Mouse (Mus musculus) neural tube, embryonic 12.5 days (tissue): ENCODE data around the gene Stx18. TPM values are rescaled to one million over a fixed set of nuclear protein-coding genes. Genes with fewer than 3 reads are reported as not detected.
A peak's percentile ranks its signal among the peaks of the same experiment; 100 is the strongest.

Experiments
- ATAC-seq: fragments of 200-750 bp; cut with Nextera tagmentation; 2 replicates; pipeline ENCODE4 v1.8.0; 2017; ENCODE audit warnings: low read depth, mild to moderate bottlenecking, moderate TSS enrichment, moderate library complexity; ENCODE audit not compliant: low FRiP score
- H3K27ac ChIP-seq: fragments of 300-500 bp; sonication (generic); 2 replicates; pipeline ENCODE4 v1.5.1; 2016
- H3K27me3 ChIP-seq: fragments of 300-500 bp; sonication (generic); replicated peaks from 2 replicates; pipeline ENCODE4 v1.6.1; 2016; ENCODE audit warnings: mild to moderate bottlenecking
- H3K36me3 ChIP-seq: fragments of 300-500 bp; sonication (generic); 2 replicates; pipeline ENCODE4 v1.6.1; 2016; ENCODE audit warnings: mild to moderate bottlenecking
- H3K4me1 ChIP-seq: fragments of 300-500 bp; sonication (generic); 2 replicates; pipeline ENCODE4 v1.6.1; 2016
- H3K4me2 ChIP-seq: fragments of 300-500 bp; sonication (generic); replicated peaks from 2 replicates; pipeline ENCODE4 v1.6.1; 2016; ENCODE audit warnings: mild to moderate bottlenecking
- H3K4me3 ChIP-seq: fragments of 300-500 bp; sonication (generic); 2 replicates; pipeline ENCODE4 v1.5.1; 2016
- H3K9ac ChIP-seq: fragments of 300-500 bp; sonication (generic); 2 replicates; pipeline ENCODE4 v1.6.1; 2016; ENCODE audit warnings: mild to moderate bottlenecking
- H3K9me3 ChIP-seq: fragments of 300-500 bp; sonication (generic); 2 replicates; pipeline ENCODE4 v1.6.1; 2016; ENCODE audit warnings: mild to moderate bottlenecking
- WGBS: fragments of 180-500 bp; shearing (Covaris S2); methylation state at CpG from one replicate; pipeline ENCODE4 v1.1.7; 2016; 5-methylcytosine and 5-hydroxymethylcytosine counted together
- polyA plus RNA-seq: library from polyadenylated mRNA; unstranded; fragments of >200 nt; fragmentation: Nextera tagmentation; extraction: Ambion mirVana; gene quantifications from 2 replicates; pipeline ENCODE4 v1.2.1, GENCODE M21; 2016

Stx18 gene
- polyA plus RNA-seq, 1 experiment from 2014 or later: 43.2 TPM

- H3K4me1 ChIP-seq: peaks cover 3% of the 10 kb centered on the region
- no peak overlapping the region for H3K4me2 ChIP-seq
- no peak overlapping the region for H3K4me3 ChIP-seq
- peaks cover 10% of the 10 kb centered on the region; the same call in 1 of the 2 replicates for H3K36me3 ChIP-seq
- WGBS: 78% methylated on average over 2 of the region's 2 CpGs
- no peak overlapping the region for H3K27ac ChIP-seq
- H3K9me3 ChIP-seq: no peaks in the 10 kb centered on the region
- H3K27me3 ChIP-seq: no peaks in the 10 kb centered on the region
- no peak for ATAC-seq
- no peak overlapping the region for H3K9ac ChIP-seq
Measured at GRCm38 (mm10) chr5:38044923-38045322, 6.4 kb downstream of the Stx18 start.

DNA sequence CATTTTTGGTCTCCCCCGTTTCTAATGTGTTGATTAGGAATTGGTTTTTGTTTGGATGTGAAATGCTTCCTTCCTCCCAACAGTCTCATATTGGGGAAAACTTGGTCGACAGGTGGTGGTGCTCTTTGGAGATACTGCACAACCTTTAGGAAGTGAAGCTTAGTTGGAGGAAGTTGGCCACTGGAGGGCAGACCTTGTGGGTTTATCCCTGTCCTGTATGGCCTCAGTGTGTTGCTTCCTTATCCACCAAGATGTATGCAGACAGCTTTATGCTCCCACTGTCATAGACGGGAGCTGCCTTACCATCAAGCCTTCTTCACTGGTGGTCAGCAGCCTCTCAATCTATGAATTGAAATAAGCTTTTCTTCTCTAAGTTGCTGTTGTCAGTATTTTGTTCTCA, 9.6 kb downstream of the Stx18 start:
- 0 out of 2 replicates have a peak, but pooled peaks cover 3% of the 10 kb centered on the region for H3K4me1 ChIP-seq
- H3K36me3 ChIP-seq: peaks cover 4% of the 10 kb centered on the region; the same call in 1 of the 2 replicates
- ATAC-seq: no peak
- no peaks in the 10 kb centered on the region for H3K27me3 ChIP-seq
- H3K9me3 ChIP-seq: no peaks in the 10 kb centered on the region
- H3K9ac ChIP-seq: no peak overlapping the region
- no peak overlapping the region for H3K4me3 ChIP-seq
- H3K4me2 ChIP-seq: no peak overlapping the region
- no peak overlapping the region for H3K27ac ChIP-seq
- WGBS: 55% methylated on average over 3 of the region's 3 CpGs

GRCm38 (mm10) chr5:38061051-38061450, 22.5 kb downstream of the Stx18 start:
- Histone ChIP-seq H3K27me3 (no peaks in the 10 kb centered on the region), H3K4me2 (no peak overlapping the region), H3K4me1 (peaks cover 23% of the 10 kb centered on the region), H3K27ac (no peak overlapping the region), H3K4me3 (no peak overlapping the region), H3K36me3 (no peaks in the 10 kb centered on the region), H3K9ac (no peak overlapping the region), H3K9me3 (no peaks in the 10 kb centered on the region)
- ATAC-seq: no peak
- WGBS: 24% methylated on average over 2 of the region's 2 CpGs

- 20% methylated on average over 5 of the region's 5 CpGs for whole genome bisulfite sequencing
- H3K27me3 ChIP-seq: no peaks in the 10 kb centered on the region
- no peaks in the 10 kb centered on the region for H3K9me3 ChIP-seq
- H3K4me2 ChIP-seq: no peak overlapping the region
- ATAC-seq: no peak
- H3K4me1 ChIP-seq: peaks cover 27% of the 10 kb centered on the region
- no peaks in the 10 kb centered on the region for H3K36me3 ChIP-seq
- no peak overlapping the region for H3K27ac ChIP-seq
- H3K9ac ChIP-seq: no peak overlapping the region
- no peak overlapping the region for H3K4me3 ChIP-seq
Measured at GRCm38 (mm10) chr5:38062709-38063108, 24.2 kb downstream of the Stx18 start.

DNA sequence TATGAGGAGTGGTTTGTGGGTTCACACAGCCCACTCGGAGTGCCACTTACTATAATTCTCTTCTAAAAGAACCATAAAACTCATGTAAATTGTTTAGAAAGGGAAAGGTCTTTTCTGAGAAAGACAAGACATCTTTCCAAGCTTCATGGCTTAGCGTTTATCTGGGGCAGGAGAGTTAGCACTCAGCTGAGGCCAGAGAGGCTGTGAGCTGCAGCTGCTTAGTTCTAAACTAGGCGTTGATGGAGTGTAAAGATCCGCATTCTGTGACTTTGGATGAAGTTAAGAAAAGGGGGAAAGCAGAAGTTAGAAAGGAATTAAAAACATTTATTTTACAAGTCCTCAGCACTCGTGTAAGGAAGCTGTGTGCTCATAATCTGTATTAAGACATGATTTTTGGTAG, 24.8 kb downstream of the Stx18 start:
- H3K4me3 ChIP-seq: no peak overlapping the region
- no peaks in the 10 kb centered on the region for H3K27me3 ChIP-seq
- no peaks in the 10 kb centered on the region for H3K9me3 ChIP-seq
- peaks cover 27% of the 10 kb centered on the region for H3K4me1 ChIP-seq
- H3K27ac ChIP-seq: no peak overlapping the region
- H3K9ac ChIP-seq: no peak overlapping the region
- H3K4me2 ChIP-seq: no peak overlapping the region
- 53% methylated on average over 5 of the region's 5 CpGs for WGBS
- no peaks in the 10 kb centered on the region for H3K36me3 ChIP-seq
- no peak for ATAC-seq

- no peak overlapping the region for H3K27ac ChIP-seq
- H3K4me1 ChIP-seq: peaks cover 27% of the 10 kb centered on the region
- 82% methylated on average over 4 of the region's 4 CpGs for WGBS
Measured at GRCm38 (mm10) chr5:38064043-38064575, 25.6 kb downstream of the Stx18 start.

GRCm38 (mm10) chr5:38064701-38065100, 26.2 kb downstream of the Stx18 start:
- no peak for ATAC-seq
- no peak overlapping the region for H3K27ac ChIP-seq
- H3K4me3 ChIP-seq: no peak overlapping the region
- H3K4me1 ChIP-seq: peaks cover 27% of the 10 kb centered on the region
- no peak overlapping the region for H3K4me2 ChIP-seq
- H3K36me3 ChIP-seq: no peaks in the 10 kb centered on the region
- H3K9ac ChIP-seq: no peak overlapping the region
- H3K9me3 ChIP-seq: no peaks in the 10 kb centered on the region
- no peaks in the 10 kb centered on the region for H3K27me3 ChIP-seq
- 15% methylated on average over 5 of the region's 5 CpGs for WGBS

More at GRCm38 (mm10) chr5:38064043-38064575, 25.6 kb downstream of the Stx18 start:
- no peaks in the 10 kb centered on the region for H3K36me3 ChIP-seq
- H3K9me3 ChIP-seq: no peaks in the 10 kb centered on the region
- no peak overlapping the region for H3K4me2 ChIP-seq
- H3K4me3 ChIP-seq: no peak overlapping the region
- no peak overlapping the region for H3K9ac ChIP-seq
- no peaks in the 10 kb centered on the region for H3K27me3 ChIP-seq
- ATAC-seq: no peak

DNA sequence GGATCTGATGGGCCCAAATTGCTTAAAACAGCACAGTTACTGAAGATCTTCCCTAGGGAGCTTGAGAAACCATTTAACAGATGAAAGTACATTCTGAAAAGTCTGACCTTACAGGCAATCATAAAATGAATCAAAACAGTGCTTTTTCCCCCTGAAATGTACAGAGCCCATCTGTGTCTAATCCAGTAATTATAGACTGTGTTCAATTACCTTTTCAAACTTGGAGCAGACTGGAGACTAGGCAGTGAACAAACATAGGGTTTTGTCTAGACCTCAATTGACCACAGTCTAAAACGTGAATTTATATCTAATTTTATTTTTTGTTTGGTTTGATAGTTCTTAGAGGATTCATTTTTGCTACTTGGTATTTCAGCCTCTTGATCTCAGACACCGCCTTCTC, 26.9 kb downstream of the Stx18 start:
- Histone ChIP-seq H3K27me3 (no peaks in the 10 kb centered on the region), H3K27ac (no peak overlapping the region), H3K4me1 (peaks cover 27% of the 10 kb centered on the region), H3K9me3 (no peaks in the 10 kb centered on the region), H3K4me3 (no peak overlapping the region), H3K36me3 (no peaks in the 10 kb centered on the region), H3K9ac (no peak overlapping the region), H3K4me2 (no peak overlapping the region)
- WGBS: 35% methylated on average over 2 of the region's 2 CpGs
- no peak for ATAC-seq

GRCm38 (mm10) chr5:38066606-38067005, 28.1 kb downstream of the Stx18 start:
- no peak overlapping the region for H3K9ac ChIP-seq
- WGBS: 86% methylated on average over 1 of the region's 1 CpGs
- H3K4me2 ChIP-seq: no peak overlapping the region
- H3K9me3 ChIP-seq: no peaks in the 10 kb centered on the region
- ATAC-seq: no peak
- H3K27ac ChIP-seq: no peak overlapping the region
- no peaks in the 10 kb centered on the region for H3K27me3 ChIP-seq
- peaks cover 27% of the 10 kb centered on the region for H3K4me1 ChIP-seq
- H3K36me3 ChIP-seq: no peaks in the 10 kb centered on the region
- no peak overlapping the region for H3K4me3 ChIP-seq

DNA sequence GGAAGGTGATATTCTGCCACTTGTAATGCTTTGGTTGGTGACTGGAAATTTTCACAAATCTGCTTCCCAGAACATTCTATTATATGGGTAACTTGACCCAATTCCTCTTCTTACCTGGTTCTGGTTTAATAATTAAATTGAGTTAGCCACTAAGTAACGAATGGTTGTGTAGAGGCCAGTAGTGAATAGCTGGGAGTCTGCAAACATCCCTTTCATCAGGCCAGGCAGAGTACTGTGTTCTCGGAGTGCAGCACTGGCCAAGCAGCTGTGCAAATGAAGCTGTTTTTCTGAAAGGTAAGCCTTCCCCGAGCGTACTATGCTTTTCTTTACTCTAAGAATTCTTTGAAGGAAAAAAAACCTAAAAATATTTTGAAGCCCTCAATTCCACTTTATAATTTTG, 37.8 kb downstream of the Stx18 start:
- no peak overlapping the region for H3K27ac ChIP-seq
- ATAC-seq: no peak
- H3K4me1 ChIP-seq: no peaks in the 10 kb centered on the region; the same call in 1 of the 2 replicates
- WGBS: 40% methylated on average over 4 of the region's 4 CpGs
- no peak overlapping the region for H3K4me2 ChIP-seq
- no peak overlapping the region for H3K4me3 ChIP-seq
- no peaks in the 10 kb centered on the region for H3K27me3 ChIP-seq
- no peak overlapping the region for H3K9ac ChIP-seq
- no peaks in the 10 kb centered on the region for H3K9me3 ChIP-seq
- H3K36me3 ChIP-seq: no peaks in the 10 kb centered on the region

GRCm38 (mm10) chr5:38078575-38078974, 40.0 kb downstream of the Stx18 start:
- H3K4me3 ChIP-seq: no peak overlapping the region
- no peaks in the 10 kb centered on the region for H3K27me3 ChIP-seq
- ATAC-seq: no peak
- H3K4me1 ChIP-seq: peaks cover 15% of the 10 kb centered on the region
- H3K4me2 ChIP-seq: no peak overlapping the region
- 82% methylated on average over 3 of the region's 3 CpGs for WGBS
- H3K9ac ChIP-seq: no peak overlapping the region
- H3K36me3 ChIP-seq: no peaks in the 10 kb centered on the region
- H3K9me3 ChIP-seq: no peaks in the 10 kb centered on the region
- no peak overlapping the region for H3K27ac ChIP-seq

GRCm38 (mm10) chr5:38080472-38080871, 41.9 kb downstream of the Stx18 start:
- no peak for ATAC-seq
- Histone ChIP-seq H3K4me3 (no peak overlapping the region), H3K27ac (no peak overlapping the region), H3K9ac (no peak overlapping the region), H3K27me3 (no peaks in the 10 kb centered on the region), H3K4me1 (peaks cover 19% of the 10 kb centered on the region), H3K4me2 (no peak overlapping the region), H3K9me3 (no peaks in the 10 kb centered on the region), H3K36me3 (no peaks in the 10 kb centered on the region)
- 93% methylated on average over 1 of the region's 1 CpGs for WGBS

GRCm38 (mm10) chr5:38082589-38082988, 44.0 kb downstream of the Stx18 start:
- H3K4me1 ChIP-seq: peaks cover 23% of the 10 kb centered on the region

More at GRCm38 (mm10) chr5:38082589-38082988, 44.0 kb downstream of the Stx18 start:
- Histone ChIP-seq H3K36me3 (no peaks in the 10 kb centered on the region), H3K27ac (no peak overlapping the region), H3K9me3 (no peaks in the 10 kb centered on the region), H3K9ac (no peak overlapping the region), H3K4me3 (no peak overlapping the region), H3K27me3 (no peaks in the 10 kb centered on the region), H3K4me2 (peak overlapping the region; percentile 3; the same call in 1 of the 2 replicates)
- WGBS: 30% methylated on average over 3 of the region's 3 CpGs
- no peak for ATAC-seq
